Mouse (Mus musculus) erythroblast, embryonic 14.5 days (primary cell): ENCODE data around the gene Clec16a. TPM values are rescaled to one million over a fixed set of nuclear protein-coding genes. Genes with fewer than 3 reads are reported as not detected.

ENCODE experiments used
- H3K27me3 ChIP-seq: 2 replicates; pipeline ENCODE4 v1.6.1; 2012; ENCODE audit warnings: inconsistent platforms; ENCODE audit not compliant: control insufficient read depth
- H3K36me3 ChIP-seq: 2 replicates; pipeline ENCODE4 v1.6.1; 2012; ENCODE audit warnings: mild to moderate bottlenecking, inconsistent platforms; ENCODE audit not compliant: control insufficient read depth
- H3K4me1 ChIP-seq: 2 replicates; pipeline ENCODE4 v1.6.1; 2012; ENCODE audit warnings: inconsistent platforms; ENCODE audit not compliant: control insufficient read depth
- H3K4me3 ChIP-seq: replicated peaks from 2 replicates; pipeline ENCODE3; 2012; ENCODE audit warnings: moderate library complexity, mild to moderate bottlenecking, inconsistent platforms
- H3K9me3 ChIP-seq: 2 replicates; pipeline ENCODE4 v1.6.1; 2012; ENCODE audit warnings: low read length, inconsistent platforms, mixed read lengths; ENCODE audit not compliant: control insufficient read depth
- GATA1 ChIP-seq: IDR thresholded peaks from 2 replicates; pipeline ENCODE4 v1.6.1; 2012; ENCODE audit warnings: low read length, inconsistent platforms, mixed read lengths
- TAL1 ChIP-seq: IDR thresholded peaks from 3 replicates; pipeline ENCODE4 v1.6.1; 2012; ENCODE audit warnings: low read length, inconsistent platforms, mixed read lengths
- polyA plus RNA-seq: library from polyadenylated mRNA; stranded (reverse); fragments of >175 nt; gene quantifications from 2 replicates; pipeline ENCODE4 v1.2.3, GENCODE M21; 2012

The Clec16a gene
- polyA plus RNA-seq, 1 experiment: 0.99 TPM

GRCm38 (mm10) chr16:10741082-10741481 is 195.9 kb downstream of the Clec16a start:
- H3K27me3 ChIP-seq: no peaks in the 10 kb centered on the region
- no peaks in the 10 kb centered on the region for H3K9me3 ChIP-seq
- H3K4me1 ChIP-seq: peaks cover 2% of the 10 kb centered on the region; the same call in 1 of the 2 replicates
- TF ChIP-seq GATA1 (no peak), TAL1 (no peak)
- peaks cover 5% of the 10 kb centered on the region; the same call in 1 of the 2 replicates for H3K36me3 ChIP-seq
- no peak overlapping the region for H3K4me3 ChIP-seq

- H3K27me3 ChIP-seq: no peaks in the 10 kb centered on the region
- no peaks in the 10 kb centered on the region for H3K9me3 ChIP-seq
- TF ChIP-seq TAL1 (no peak), GATA1 (no peak)
- no peaks in the 10 kb centered on the region for H3K4me1 ChIP-seq
- H3K36me3 ChIP-seq: no peaks in the 10 kb centered on the region
- H3K4me3 ChIP-seq: no peak overlapping the region
Measured at GRCm38 (mm10) chr16:10749226-10749625, 204.1 kb downstream of the Clec16a start.

GRCm38 (mm10) chr16:10749824-10750223 is 204.7 kb downstream of the Clec16a start:
- no peak overlapping the region for H3K4me3 ChIP-seq
- no peaks in the 10 kb centered on the region for H3K36me3 ChIP-seq
- H3K9me3 ChIP-seq: no peaks in the 10 kb centered on the region
- no peaks in the 10 kb centered on the region for H3K27me3 ChIP-seq
- TF ChIP-seq TAL1 (no peak), GATA1 (no peak)
- H3K4me1 ChIP-seq: no peaks in the 10 kb centered on the region

- no peak overlapping the region for H3K4me3 ChIP-seq
- H3K27me3 ChIP-seq: no peaks in the 10 kb centered on the region
Measured at GRCm38 (mm10) chr16:10754521-10755296, 209.6 kb downstream of the Clec16a start.

GRCm38 (mm10) chr16:10756168-10756567 is 211.0 kb downstream of the Clec16a start:
- Histone ChIP-seq H3K4me1 (no peaks in the 10 kb centered on the region), H3K4me3 (no peak overlapping the region), H3K9me3 (no peaks in the 10 kb centered on the region), H3K27me3 (no peaks in the 10 kb centered on the region), H3K36me3 (no peaks in the 10 kb centered on the region)
- no peak for TF ChIP-seq GATA1
- TF ChIP-seq TAL1: no peak

More at GRCm38 (mm10) chr16:10754521-10755296, 209.6 kb downstream of the Clec16a start:
- TF ChIP-seq GATA1 (no peak), TAL1 (no peak)
- H3K4me1 ChIP-seq: no peaks in the 10 kb centered on the region
- H3K9me3 ChIP-seq: no peaks in the 10 kb centered on the region
- H3K36me3 ChIP-seq: no peaks in the 10 kb centered on the region

GRCm38 (mm10) chr16:10761182-10761581 is 216.0 kb downstream of the Clec16a start:
- H3K27me3 ChIP-seq: peaks cover 2% of the 10 kb centered on the region; the same call in 1 of the 2 replicates
- no peaks in the 10 kb centered on the region for H3K36me3 ChIP-seq
- no peaks in the 10 kb centered on the region for H3K4me1 ChIP-seq
- no peak overlapping the region for H3K4me3 ChIP-seq
- no peaks in the 10 kb centered on the region for H3K9me3 ChIP-seq
- no peak for TF ChIP-seq TAL1
- TF ChIP-seq GATA1: no peak

- TF ChIP-seq GATA1 (no peak), TAL1 (no peak)
- H3K27me3 ChIP-seq: peaks cover 2% of the 10 kb centered on the region; the same call in 1 of the 2 replicates
- H3K4me3 ChIP-seq: no peak overlapping the region
- no peaks in the 10 kb centered on the region for H3K9me3 ChIP-seq
- no peaks in the 10 kb centered on the region for H3K36me3 ChIP-seq
- H3K4me1 ChIP-seq: no peaks in the 10 kb centered on the region
Measured at GRCm38 (mm10) chr16:10762569-10763180, 217.5 kb downstream of the Clec16a start.

DNA sequence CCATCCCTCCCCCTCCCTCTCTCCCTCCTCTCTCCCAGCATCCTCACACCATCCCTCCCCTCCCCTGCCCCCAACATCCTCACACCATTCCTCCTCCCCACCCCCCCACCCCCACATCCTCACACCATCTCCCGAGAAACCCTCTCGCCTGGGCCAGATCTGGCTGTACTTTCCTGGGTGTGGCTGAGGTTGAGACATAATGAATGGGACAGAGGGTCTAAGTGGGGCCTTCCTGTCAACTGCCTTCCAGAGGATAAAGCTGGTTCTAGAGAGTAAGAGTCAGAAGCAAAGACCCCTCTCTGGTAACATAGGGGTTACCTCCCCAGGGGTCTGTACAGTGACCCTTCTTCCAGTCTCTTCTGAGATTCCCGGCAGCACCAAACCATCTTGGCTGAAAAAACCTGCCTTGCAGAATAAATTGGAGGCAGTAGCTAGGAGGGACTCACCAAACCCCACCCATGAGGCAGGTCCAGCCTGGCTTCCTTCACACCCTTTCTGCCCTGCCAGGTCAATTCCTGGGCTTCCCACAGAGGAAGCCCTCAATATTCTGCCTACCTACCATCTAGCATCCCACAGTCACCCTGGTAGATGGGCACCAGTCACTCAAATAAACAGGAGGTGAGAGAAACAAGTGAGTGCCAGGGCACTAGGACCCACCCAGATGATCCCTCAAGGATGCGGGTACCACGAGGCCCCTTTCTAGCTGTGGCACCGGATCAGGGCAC is 218.6 kb downstream of the Clec16a start:
- Histone ChIP-seq H3K36me3 (no peaks in the 10 kb centered on the region), H3K4me3 (no peak overlapping the region), H3K4me1 (peaks cover 3% of the 10 kb centered on the region), H3K27me3 (peaks cover 6% of the 10 kb centered on the region; the same call in 1 of the 2 replicates), H3K9me3 (no peaks in the 10 kb centered on the region)
- TF ChIP-seq TAL1 (no peak), GATA1 (no peak)

- Histone ChIP-seq H3K9me3 (no peaks in the 10 kb centered on the region), H3K27me3 (peaks cover 8% of the 10 kb centered on the region; the same call in 1 of the 2 replicates), H3K4me3 (no peak overlapping the region), H3K4me1 (peaks cover 5% of the 10 kb centered on the region), H3K36me3 (no peaks in the 10 kb centered on the region)
- TF ChIP-seq GATA1 (no peak), TAL1 (no peak)
Measured at GRCm38 (mm10) chr16:10764323-10764722, 219.2 kb downstream of the Clec16a start.
